Mouse (Mus musculus) heart, embryonic 10.5 days (tissue): ENCODE measurements around the gene Ugt1a1. TPM values are rescaled to one million over a fixed set of nuclear protein-coding genes. Genes with fewer than 3 reads are reported as not detected.
"Not testable (repeated sequence)": the region's sequence is repeated elsewhere in the genome, so short reads cannot be mapped to it uniquely, and the experiment has no call there.

ENCODE experiments used
- DNase-seq: peaks from one replicate; pipeline ENCODE4 v3.0.0-alpha.2; 2017; ENCODE audit warnings: low spot score
- H3K27ac ChIP-seq: fragments of 300-500 bp; sonication (generic); 2 replicates; pipeline ENCODE4 v1.5.1; 2016; ENCODE audit warnings: mild to moderate bottlenecking
- H3K27me3 ChIP-seq: fragments of 300-500 bp; sonication (generic); 2 replicates; pipeline ENCODE4 v1.6.1; 2016; ENCODE audit warnings: mild to moderate bottlenecking; ENCODE audit not compliant: poor library complexity, insufficient read depth, severe bottlenecking
- H3K36me3 ChIP-seq: fragments of 300-500 bp; sonication (generic); 2 replicates; pipeline ENCODE4 v1.6.1; 2016; ENCODE audit warnings: mild to moderate bottlenecking, moderate library complexity
- H3K4me1 ChIP-seq: fragments of 300-500 bp; sonication (generic); 2 replicates; pipeline ENCODE4 v1.6.1; 2016; ENCODE audit warnings: mild to moderate bottlenecking
- H3K4me3 ChIP-seq: fragments of 300-500 bp; sonication (generic); 2 replicates; pipeline ENCODE4 v1.5.1; 2016; ENCODE audit warnings: mild to moderate bottlenecking, moderate library complexity
- H3K9me3 ChIP-seq: fragments of 300-500 bp; sonication (generic); 2 replicates; pipeline ENCODE4 v1.6.1; 2016; ENCODE audit warnings: mild to moderate bottlenecking, moderate library complexity
- WGBS: fragments of 180-500 bp; shearing (Covaris S2); methylation state at CpG from one replicate; pipeline ENCODE4 v1.1.7; 2016; 5-methylcytosine and 5-hydroxymethylcytosine counted together
- polyA plus RNA-seq: library from polyadenylated mRNA; unstranded; fragments of >200 nt; fragmentation: Nextera tagmentation; extraction: Ambion mirVana; gene quantifications from 2 replicates; pipeline ENCODE4 v1.2.1, GENCODE M21; 2016

Gene Ugt1a1
- not detected in 2 replicates for polyA plus RNA-seq

- Histone ChIP-seq H3K4me1 (no peaks in the 10 kb centered on the region), H3K27ac (no peak within 1 kb of the TSS), H3K4me3 (no peak within 1 kb of the TSS), H3K36me3 (no peaks in the 10 kb centered on the region), H3K27me3 (no peaks in the 10 kb centered on the region), H3K9me3 (peaks cover 52% of the 10 kb centered on the region)
- peak; percentile 85 for DNase-seq
- WGBS, result 63% methylated on average over 8 of the region's 8 CpGs
Observed at GRCm38 (mm10) chr1:88211812-88212211, at the start of gene Ugt1a1. Gene Ugt1a1 (plus strand): TSS chr1:88211959.

GRCm38 (mm10) chr1:88165711-88166110, 46.0 kb upstream of the Ugt1a1 start, which contains the start of gene Ugt1a5:
Gene Ugt1a5 (plus strand): TSS chr1:88166012.
- Histone ChIP-seq H3K4me3 (no peak within 1 kb of the TSS), H3K4me1 (no peaks in the 10 kb centered on the region), H3K27me3 (no peaks in the 10 kb centered on the region), H3K27ac (no peak within 1 kb of the TSS), H3K9me3 (no peaks in the 10 kb centered on the region), H3K36me3 (no peaks in the 10 kb centered on the region)
- no peak for DNase-seq
- 69% methylated on average over 5 of the region's 5 CpGs for WGBS

GRCm38 (mm10) chr1:88172190-88172589, 39.6 kb upstream of the Ugt1a1 start:
- not testable (repeated sequence) for H3K27ac ChIP-seq, H3K9me3 ChIP-seq, H3K36me3 ChIP-seq, H3K4me1 ChIP-seq, DNase-seq, H3K27me3 ChIP-seq, H3K4me3 ChIP-seq
- 88% methylated on average over 6 of the region's 7 CpGs for whole genome bisulfite sequencing

- WGBS, result 74% methylated on average over 1 of the region's 1 CpGs
- Histone ChIP-seq H3K9me3 (peaks cover 11% of the 10 kb centered on the region), H3K36me3 (no peaks in the 10 kb centered on the region)
Observed at GRCm38 (mm10) chr1:88179657-88180056, 32.1 kb upstream of the Ugt1a1 start.

GRCm38 (mm10) chr1:88186325-88186935, 25.3 kb upstream of the Ugt1a1 start:
- WGBS, result 79% methylated on average over 5 of the region's 5 CpGs
- no peaks in the 10 kb centered on the region for H3K4me1 ChIP-seq
- no peak overlapping the region for H3K27ac ChIP-seq
- no peak for DNase-seq
- H3K36me3 ChIP-seq, result no peaks in the 10 kb centered on the region
- H3K27me3 ChIP-seq, result no peaks in the 10 kb centered on the region
- H3K4me3 ChIP-seq, result no peak overlapping the region
- no peaks in the 10 kb centered on the region for H3K9me3 ChIP-seq

More at GRCm38 (mm10) chr1:88179657-88180056, 32.1 kb upstream of the Ugt1a1 start:
- H3K4me3 ChIP-seq, result no peak overlapping the region
- DNase-seq, result no peak
- no peak overlapping the region for H3K27ac ChIP-seq
- H3K4me1 ChIP-seq, result no peaks in the 10 kb centered on the region
- no peaks in the 10 kb centered on the region for H3K27me3 ChIP-seq

- Histone ChIP-seq H3K4me1 (no peaks in the 10 kb centered on the region), H3K9me3 (no peaks in the 10 kb centered on the region), H3K27me3 (no peaks in the 10 kb centered on the region), H3K36me3 (no peaks in the 10 kb centered on the region), H3K4me3 (no peak overlapping the region), H3K27ac (no peak overlapping the region)
- WGBS, result 69% methylated on average over 3 of the region's 3 CpGs
- DNase-seq, result no peak
Observed at GRCm38 (mm10) chr1:88192136-88192535, 19.6 kb upstream of the Ugt1a1 start.

GRCm38 (mm10) chr1:88195687-88196086, 16.1 kb upstream of the Ugt1a1 start:
- no peaks in the 10 kb centered on the region for H3K4me1 ChIP-seq
- WGBS, result 84% methylated on average over 1 of the region's 1 CpGs
- H3K27me3 ChIP-seq, result no peaks in the 10 kb centered on the region
- no peaks in the 10 kb centered on the region for H3K36me3 ChIP-seq
- H3K4me3 ChIP-seq, result no peak overlapping the region
- no peak for DNase-seq
- no peak overlapping the region for H3K27ac ChIP-seq
- no peaks in the 10 kb centered on the region for H3K9me3 ChIP-seq

GRCm38 (mm10) chr1:88197443-88197842, 14.3 kb upstream of the Ugt1a1 start:
- no peak overlapping the region for H3K27ac ChIP-seq
- H3K4me3 ChIP-seq, result no peak overlapping the region
- no peaks in the 10 kb centered on the region for H3K36me3 ChIP-seq
- DNase-seq, result no peak
- H3K27me3 ChIP-seq, result no peaks in the 10 kb centered on the region
- WGBS, result 72% methylated on average over 3 of the region's 3 CpGs
- H3K9me3 ChIP-seq, result no peaks in the 10 kb centered on the region
- H3K4me1 ChIP-seq, result no peaks in the 10 kb centered on the region

- H3K27me3 ChIP-seq, result no peaks in the 10 kb centered on the region
- WGBS, result 56% methylated on average over 2 of the region's 2 CpGs
- DNase-seq, result no peak
- H3K27ac ChIP-seq, result no peak overlapping the region
- no peaks in the 10 kb centered on the region for H3K36me3 ChIP-seq
- H3K4me3 ChIP-seq, result no peak overlapping the region
- no peaks in the 10 kb centered on the region for H3K9me3 ChIP-seq
- H3K4me1 ChIP-seq, result peaks cover under 1% of the 10 kb centered on the region; the same call in 1 of the 2 replicates
Observed at GRCm38 (mm10) chr1:88199996-88200395, 11.8 kb upstream of the Ugt1a1 start.

GRCm38 (mm10) chr1:88200456-88200855, 11.3 kb upstream of the Ugt1a1 start, which contains the start of gene Ugt1a2:
Gene Ugt1a2 (plus strand): TSS chr1:88200601.
- no peak within 1 kb of the TSS for H3K4me3 ChIP-seq
- H3K9me3 ChIP-seq, result no peaks in the 10 kb centered on the region
- H3K27ac ChIP-seq, result no peak within 1 kb of the TSS
- WGBS, result 78% methylated on average over 7 of the region's 7 CpGs
- peaks cover 5% of the 10 kb centered on the region for H3K4me1 ChIP-seq
- H3K27me3 ChIP-seq, result no peaks in the 10 kb centered on the region
- no peaks in the 10 kb centered on the region for H3K36me3 ChIP-seq
- no peak for DNase-seq

- Histone ChIP-seq H3K4me1 (peaks cover 11% of the 10 kb centered on the region), H3K4me3 (peak within 1 kb of the TSS; percentile 71), H3K27ac (peak within 1 kb of the TSS; percentile 95), H3K9me3 (no peaks in the 10 kb centered on the region), H3K36me3 (no peaks in the 10 kb centered on the region), H3K27me3 (no peaks in the 10 kb centered on the region)
- DNase-seq, result peak; percentile 94
- WGBS, result 6% methylated on average over 62 of the region's 62 CpGs
Observed at GRCm38 (mm10) chr1:88205294-88205922, 6.4 kb upstream of the Ugt1a1 start, which contains the start of gene Dnajb3. Gene Dnajb3 (minus strand): TSS chr1:88205782.

- 62% methylated on average over 2 of the region's 2 CpGs for WGBS
- no peak overlapping the region for H3K4me3 ChIP-seq
- peak overlapping the region; percentile 48; the same call in 1 of the 2 replicates for H3K27ac ChIP-seq
- DNase-seq, result no peak
- no peaks in the 10 kb centered on the region for H3K27me3 ChIP-seq
- no peaks in the 10 kb centered on the region for H3K36me3 ChIP-seq
- H3K9me3 ChIP-seq, result peaks cover 7% of the 10 kb centered on the region
- peaks cover 11% of the 10 kb centered on the region for H3K4me1 ChIP-seq
Observed at GRCm38 (mm10) chr1:88206843-88207479, 4.8 kb upstream of the Ugt1a1 start.
